Mouse (Mus musculus) mature B cell (primary cell): ENCODE measurements around the gene Ddx43.

Experiments
- in situ Hi-C: fragments of 300-500 bp; cut with MboI; formaldehyde crosslinking; loops from 2 replicates; pipeline ENCODE4 v1.14.3; 2019

The Ddx43 gene

DNA sequence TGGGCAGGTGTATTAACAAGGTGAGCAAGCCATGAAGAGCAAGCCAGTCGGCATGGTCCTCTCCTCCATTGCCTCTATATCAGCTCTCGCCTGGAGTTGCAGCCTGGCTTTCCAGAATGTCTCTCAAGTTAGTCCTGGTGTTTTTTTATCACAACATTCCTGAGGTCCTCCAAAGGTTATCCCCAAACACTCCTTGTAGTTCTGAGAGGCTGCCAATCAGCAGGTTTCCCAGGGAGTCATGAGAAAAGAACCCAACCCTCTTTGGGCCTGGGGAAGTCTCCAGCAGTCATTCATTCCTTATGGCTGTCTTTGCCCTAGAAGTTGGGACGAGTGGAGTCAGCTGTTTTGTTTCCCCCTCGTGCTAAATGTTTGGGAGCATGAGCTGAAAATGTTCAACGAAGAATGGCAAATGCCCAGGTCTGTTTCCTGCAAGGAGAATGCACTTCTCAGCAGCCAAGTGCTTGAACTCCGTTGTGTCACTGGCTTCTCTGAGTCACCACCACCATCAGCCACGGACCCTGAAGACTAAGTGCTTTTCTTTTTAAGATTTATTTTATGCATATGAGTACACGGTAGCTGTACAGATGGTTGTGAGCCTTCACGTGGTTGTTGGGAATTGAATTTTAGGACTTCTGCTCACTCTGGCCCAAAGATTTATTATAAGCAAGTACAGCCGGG is 22.6 kb upstream of the Ddx43 start:
- in situ Hi-C loops: no loop called here

DNA sequence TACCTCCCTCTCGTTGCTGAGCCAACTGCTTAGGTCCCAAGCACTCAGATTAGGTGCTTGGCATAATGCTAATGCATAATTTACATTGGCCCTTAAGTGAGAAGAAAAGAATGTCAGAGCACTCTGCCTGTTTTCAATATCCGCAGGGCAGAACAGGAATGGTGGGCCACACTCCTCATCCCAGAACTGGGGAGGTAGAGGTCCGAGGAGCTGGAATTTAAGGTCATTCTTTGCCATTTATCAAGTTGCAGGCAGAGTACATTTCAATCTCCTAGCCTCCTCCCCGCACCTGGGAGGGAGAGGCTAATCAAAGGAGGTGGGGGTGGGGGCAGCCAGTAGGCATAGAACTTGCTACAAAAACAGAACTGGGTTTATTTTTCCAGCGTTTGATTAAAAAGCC is 21.2 kb upstream of the Ddx43 start:
- in situ Hi-C loops: no loop called here

DNA sequence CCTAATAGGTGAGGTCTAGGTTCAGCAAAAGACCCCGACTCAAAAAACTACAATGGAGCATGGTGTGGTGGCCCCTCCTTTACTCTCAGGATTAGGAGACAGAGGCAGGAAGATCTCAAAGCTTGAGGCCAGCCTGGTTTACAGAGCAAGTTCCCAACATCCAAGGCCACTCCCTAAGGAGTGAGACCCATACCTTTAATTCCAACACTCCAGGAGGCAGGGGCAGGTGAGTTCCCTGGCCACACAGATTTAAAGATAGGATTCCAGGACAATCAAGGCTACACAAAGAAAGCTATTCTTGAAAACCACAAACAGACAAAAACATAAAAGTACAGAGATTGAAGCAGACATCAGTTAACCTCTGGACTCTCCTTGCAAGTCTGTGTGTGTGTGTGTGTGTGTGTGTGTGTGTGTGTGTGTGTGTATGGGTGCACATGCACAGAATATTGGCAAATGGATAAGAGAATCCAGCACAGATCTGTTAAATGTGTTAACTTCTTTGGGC is 20.6 kb upstream of the Ddx43 start:
- in situ Hi-C loops: no loop called here

DNA sequence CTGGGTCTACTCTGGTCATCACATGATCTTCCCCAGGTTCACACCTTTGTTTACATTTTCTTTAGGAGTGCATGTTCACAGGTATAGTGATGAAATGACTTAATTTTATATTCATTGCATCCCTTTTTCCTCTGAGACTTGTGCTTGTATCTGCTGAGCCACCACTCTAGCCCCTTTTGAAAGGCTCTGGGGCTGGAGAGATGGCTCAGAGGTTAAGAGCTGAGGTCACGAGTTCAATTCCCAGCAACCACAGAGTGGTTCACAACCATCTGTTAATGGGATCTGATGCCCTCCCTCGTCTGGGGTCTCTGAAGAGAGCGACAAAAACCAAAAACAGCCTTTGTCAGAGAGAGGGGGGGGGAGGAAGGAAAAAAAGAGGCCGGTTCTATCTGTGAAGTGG is 20.1 kb upstream of the Ddx43 start:
- in situ Hi-C loops: no loop called here

DNA sequence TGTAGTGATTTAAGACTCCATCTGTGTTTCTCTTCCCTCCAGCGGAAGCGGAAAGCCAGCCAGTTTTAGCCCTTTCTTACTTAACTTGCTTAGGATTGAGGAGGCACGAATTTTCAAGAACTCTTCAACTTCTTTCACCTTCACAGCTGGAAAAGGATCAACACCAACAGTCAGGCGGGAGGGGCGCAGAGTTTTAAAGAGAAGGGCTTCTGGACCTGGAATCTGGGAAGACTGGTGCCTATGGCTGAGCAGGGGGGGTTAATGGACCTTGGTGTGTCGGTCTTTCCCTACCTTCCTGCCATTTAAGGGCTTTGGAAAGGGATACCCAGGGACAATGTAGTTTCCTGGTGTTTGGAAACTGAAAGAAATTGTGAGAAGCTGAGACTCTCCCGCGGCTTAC is 18.0 kb upstream of the Ddx43 start:
- in situ Hi-C loops: no loop called here

DNA sequence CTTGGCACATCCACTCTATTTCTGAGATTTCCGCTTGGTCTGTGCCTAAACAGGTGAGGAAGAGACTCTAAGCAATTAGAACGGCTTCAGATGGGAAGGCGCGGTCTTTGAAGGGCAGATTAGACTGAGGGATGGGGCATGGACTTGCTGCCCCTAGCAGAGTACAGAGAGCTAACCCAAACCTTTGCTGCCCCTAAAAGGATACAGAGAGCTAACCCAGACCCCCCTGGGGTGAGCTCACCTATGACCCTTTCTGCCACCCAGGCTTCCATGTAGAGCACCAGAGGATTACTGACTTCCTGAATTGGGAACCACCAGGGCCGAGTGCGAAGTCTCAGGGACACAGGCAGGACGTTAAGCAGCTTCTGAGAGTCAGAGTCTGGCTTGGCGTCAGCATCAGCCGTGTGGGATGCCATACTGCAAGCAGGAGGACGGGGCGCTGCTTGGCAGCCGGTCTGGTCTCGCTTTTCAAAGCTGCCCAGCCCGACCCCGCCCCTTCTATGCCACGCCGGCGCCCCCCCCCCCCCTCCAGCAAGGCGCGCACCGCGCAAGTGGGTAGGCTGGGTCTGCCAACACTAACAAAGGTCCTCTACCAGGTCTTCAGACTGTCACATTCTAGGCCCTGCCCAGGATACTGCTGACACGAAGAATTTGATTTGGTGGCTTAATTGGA is 17.3 kb upstream of the Ddx43 start, which contains the start of gene Ooep:
Gene Ooep, minus strand, starts transcription at position 613 of the 673 bp plus-strand sequence.
- in situ Hi-C loops: no loop called here

DNA sequence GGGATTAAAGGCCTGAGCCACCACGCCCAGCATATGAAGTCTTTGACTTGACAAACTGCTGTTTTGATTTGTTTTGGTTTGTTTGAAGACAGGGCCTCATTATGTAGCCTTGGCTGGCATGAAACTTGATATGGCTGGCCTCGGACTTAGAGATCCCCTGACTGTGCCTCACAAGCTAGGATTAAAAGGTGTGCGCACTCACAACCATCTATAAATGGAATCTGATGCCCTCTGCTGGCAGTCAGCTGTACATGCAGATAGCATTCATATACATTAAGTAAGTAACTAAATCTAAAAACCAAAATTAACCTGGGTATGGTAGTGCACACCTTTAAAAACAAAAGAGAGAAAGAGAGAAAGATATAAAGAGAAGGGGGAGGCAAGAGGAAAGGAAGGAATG is 9.7 kb upstream of the Ddx43 start:
- in situ Hi-C loops: no loop called here

DNA sequence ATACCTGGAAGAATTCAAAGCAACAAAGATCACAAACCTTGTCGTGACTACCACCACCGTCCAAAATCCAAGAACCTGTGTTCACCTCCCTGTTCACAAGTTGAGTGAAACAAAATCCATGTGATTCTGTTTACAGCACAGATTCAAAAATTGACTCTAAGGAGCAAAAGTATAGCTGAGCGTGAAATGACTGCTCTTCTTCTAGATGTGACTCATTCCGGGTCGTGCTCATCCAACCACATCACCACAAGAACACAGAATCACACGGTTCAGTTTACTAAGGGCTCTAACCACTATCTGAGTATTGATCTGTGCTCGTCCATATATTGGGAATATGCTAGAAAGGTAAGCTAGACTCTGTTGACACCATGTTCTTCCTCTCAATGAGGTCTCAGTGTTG is 8.6 kb upstream of the Ddx43 start:
- in situ Hi-C loops: no loop called here

DNA sequence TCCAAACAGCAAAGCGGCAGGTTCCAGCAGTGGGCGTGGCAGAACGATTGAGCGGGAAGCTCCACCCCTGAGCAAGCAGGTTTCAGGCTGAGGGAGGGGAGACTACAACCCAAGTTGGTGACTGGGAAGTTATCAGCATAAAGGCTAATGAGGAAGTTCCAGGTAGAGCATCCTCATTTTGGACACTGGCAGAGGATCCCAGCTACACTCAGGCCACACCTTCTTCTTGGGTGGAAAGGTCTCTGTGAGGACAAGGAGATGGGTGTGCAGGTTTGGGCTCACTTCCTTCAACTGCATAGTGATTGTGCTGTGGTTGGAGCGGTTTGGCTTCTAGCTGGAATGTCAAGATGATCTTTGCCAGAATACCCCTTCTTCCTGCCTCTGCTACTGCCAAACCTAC is 5.6 kb upstream of the Ddx43 start:
- in situ Hi-C loops: no loop called here

DNA sequence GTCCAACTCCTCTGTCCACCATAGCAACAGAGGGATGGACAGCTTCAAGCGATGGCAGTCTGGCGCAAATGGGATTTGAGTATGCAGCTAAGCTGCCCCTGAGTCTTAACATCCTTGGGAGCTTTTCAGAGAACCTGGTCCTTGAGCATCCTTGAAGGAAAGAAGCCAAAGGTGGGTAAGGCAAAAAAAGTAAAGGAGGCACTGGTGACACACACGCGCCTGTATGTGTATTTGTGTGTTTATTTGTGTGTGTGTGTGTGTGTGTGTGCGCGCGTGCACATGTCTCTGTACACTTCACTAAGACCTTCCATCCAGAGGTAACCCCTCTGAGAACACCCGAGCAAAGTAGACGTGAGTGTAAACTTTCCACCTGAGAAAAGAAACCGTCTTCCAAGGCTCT is 1.8 kb upstream of the Ddx43 start:
- in situ Hi-C loops: no loop called here

DNA sequence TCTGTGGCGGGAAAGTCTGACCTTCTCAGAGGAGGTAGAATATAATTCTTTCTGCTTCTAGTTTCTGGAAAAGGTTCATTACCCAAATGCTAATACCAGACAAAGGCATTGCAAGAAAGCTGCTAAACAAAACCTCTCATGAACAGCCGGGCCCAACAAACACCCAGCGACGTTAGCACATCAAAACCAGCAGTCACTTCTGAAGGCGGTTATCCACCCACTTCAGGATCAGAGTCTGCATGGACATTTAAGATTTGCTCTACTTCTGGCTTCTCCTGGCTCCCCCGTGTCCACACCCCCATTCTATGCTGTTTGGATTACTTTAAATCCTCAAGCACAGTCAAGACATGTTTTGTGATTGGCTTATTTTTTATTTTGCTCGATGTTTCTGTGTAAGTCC is 975 bp upstream of the Ddx43 start:
- in situ Hi-C loops: no loop called here

DNA sequence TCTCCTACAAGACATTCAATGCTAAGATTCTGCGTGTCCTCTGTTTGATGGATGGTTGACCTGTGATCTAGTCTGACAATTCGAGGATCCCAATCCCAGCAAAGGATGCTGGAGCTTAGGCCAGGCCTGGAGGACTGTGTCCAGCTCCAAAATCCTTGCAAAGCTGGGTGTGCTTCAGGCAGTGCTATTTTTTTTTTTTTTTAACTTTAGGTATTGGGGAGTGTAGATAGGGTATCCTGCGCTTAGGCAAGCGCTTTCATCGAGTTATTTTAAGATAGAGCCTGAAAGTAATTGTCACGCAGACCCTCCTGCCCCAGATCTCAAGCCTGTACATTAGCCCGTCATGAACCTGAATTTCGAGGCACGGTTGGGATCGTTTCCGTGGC is 340 bp upstream of the Ddx43 start:
- in situ Hi-C loops: no loop called here

DNA sequence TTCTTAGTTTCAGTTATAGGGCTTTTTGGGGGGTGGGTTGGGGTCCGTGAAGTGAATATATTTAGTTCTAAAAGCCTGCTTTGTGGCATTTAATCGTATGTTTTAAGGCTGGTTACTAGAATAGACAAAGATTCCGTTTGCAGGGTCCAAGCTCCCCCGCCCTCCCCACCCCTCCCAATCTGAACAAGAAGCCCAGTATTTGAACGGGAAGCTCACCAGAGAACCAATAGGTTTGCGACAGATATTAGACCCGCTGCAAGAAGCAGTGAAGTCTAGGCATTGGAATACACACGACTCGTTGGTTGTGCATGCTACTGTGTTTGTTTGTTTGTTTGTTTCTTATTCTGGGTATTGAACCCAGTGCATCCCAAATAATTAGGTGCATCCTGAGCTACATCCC is 940 bp downstream of the Ddx43 start:
- in situ Hi-C loops: no loop called here

DNA sequence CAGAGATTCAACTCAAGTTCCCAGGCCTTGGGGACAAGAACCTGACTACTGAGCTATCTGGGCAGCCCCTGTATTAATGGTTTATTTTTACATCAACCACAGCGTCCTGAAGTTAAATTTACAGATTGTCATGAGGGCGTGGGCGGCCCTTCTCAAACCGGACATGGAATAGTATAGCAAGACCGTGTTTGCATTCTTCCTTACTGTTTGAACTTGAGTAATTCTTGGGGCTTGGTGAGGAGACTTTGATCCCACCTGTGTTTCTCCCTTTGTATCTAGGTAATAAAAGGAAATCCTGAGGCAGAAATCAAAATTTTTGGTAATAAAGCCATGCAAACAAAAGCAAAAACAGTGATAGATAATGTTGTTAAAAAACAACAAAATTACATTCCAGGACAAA is 5.0 kb downstream of the Ddx43 start:
- in situ Hi-C loops: no loop called here

DNA sequence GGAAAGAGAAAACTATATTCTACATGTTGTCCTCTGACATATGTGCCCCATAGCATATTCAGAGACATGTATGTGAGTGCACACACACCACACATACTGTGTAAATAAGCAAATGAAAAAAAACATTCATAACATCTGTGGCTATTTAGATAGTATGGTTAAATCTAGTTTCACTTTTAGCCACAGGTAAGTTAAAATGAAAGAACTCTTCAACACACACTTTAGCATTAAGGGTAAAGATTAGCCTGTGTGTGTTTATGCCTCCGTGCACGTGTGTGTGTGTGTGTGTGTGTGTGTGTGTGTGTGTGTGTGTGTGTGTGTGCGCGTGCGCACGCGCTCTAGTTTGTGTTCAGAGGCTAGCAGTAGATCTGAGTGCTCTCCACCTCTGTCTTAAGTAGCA is 6.0 kb downstream of the Ddx43 start:
- in situ Hi-C loops: no loop called here

DNA sequence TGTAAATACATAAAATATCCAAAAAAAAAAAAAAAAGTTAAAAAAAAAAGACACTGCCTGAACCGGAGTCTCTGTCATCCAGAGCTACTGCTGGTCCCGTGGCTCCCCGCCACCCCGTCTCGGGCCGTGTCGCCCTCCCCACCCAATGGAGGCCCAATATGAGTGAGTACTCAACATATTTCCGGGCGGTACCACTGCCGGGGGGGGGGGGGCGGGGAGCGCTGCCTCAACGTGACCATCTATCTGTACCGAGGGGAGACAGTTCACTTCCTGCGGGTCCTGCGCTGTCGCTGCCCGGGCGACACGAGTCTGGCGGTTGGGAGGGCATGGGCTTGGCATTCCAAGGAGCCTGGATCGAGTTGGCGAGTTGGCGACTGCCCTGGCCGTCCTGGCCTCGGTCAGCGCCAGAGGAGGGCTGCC is 31.8 kb downstream of the Ddx43 start:
- in situ Hi-C loops: no loop called here

DNA sequence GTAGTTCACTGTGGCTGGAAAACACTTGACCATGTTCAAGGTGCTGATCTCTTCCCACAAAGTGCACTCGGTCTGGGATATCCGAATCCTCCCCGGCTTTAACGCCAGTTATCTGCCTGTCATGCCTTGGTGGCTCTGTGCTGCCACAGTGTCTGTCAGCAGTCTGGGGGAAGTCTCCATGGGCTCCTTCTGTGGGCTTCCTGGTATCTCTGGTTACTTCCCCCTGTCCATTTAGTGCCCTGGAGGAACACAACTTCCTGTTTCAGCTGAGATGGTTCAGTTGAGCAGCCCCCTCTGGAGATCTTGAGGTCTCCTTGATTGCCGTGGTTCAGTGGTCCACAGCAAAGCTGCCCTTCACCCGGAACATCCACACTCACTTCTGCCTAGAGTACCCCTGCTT is 32.6 kb downstream of the Ddx43 start:
- in situ Hi-C loops: no loop called here

DNA sequence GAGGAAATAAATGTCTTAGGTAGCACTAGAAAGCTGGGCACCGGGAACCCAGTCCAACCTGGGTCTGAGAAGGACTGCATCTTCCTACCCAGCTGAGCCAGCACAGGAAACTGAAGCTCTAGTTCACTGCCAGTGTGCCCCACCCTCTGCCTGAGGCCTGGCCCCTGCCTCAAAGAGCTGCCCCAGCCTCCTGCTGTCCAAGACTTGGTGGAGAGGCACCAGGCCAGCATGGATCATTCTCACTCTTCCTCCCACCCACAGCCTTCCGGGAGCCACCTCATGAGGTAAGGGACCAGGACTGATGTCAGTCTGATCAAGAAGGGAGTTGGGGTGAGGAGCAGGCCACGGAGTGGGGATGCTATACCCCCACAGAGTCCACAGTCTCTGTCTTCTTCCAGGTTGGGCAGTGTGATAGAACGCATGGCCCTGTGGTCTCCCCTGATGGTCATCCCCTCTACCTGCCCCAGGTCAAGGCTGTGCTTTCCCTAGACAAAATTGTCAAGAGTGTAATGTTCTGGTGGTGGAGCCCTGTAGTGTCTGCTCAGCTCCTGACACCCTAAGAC is 33.4 kb downstream of the Ddx43 start:
- in situ Hi-C loops: no loop called here

DNA sequence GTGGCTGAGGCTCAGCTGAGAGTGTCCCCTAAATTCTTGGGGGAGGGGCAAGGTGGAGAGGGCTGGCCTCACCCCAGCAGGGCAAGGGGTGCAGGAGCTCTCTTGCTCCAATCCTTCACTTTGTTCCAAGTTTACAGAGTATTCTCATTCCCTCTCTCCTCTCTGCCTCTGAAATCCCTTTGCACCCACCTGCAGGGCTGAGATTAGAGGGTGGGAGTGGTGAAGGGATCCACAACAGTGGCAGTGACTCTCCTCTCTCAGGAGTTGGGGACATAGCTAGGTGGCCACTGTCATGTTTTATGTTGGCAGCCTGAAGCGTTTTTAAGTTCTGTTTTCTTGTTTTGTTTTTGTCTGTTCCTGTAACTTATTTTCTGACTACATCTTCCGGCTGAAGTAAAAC is 34.0 kb downstream of the Ddx43 start:
- in situ Hi-C loops: no loop called here

DNA sequence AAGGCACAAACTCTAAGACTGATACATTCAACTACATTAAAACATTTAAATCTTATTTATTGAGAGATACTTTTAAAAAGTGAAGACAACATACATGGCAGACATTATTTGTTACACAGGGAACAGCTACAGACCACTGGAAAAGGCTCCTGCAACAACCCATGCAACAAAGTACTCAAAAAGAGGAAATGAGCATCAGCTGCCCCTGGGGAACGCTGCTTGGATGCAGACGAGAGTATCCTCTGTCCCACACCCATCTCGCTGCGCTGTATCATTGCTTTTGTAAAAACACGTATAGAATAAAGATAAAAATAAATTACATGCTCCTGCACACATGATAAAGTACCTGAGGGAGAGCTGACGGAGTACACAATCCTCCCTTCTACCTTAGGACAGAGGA is 34.9 kb downstream of the Ddx43 start:
- in situ Hi-C loops: no loop called here

DNA sequence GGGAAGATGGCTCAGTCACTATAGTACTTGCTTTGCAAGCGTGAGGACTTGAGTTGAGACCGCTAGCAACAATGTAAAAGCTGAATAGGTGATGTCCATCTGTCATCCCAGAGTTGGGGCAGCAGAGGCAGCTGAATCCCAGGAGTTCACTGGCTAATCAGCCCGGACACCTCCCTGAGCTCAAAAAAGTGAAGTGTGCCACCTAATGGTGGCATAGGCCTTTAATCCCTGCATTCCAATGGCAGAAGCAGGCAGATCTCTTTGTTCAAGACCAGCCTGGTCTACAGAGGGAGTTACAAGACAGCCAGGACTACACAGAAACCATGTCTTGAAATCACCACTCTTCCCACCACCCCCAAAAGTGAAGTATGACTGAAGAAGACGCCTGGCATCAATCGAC is 36.9 kb downstream of the Ddx43 start:
- in situ Hi-C loops: no loop called here

DNA sequence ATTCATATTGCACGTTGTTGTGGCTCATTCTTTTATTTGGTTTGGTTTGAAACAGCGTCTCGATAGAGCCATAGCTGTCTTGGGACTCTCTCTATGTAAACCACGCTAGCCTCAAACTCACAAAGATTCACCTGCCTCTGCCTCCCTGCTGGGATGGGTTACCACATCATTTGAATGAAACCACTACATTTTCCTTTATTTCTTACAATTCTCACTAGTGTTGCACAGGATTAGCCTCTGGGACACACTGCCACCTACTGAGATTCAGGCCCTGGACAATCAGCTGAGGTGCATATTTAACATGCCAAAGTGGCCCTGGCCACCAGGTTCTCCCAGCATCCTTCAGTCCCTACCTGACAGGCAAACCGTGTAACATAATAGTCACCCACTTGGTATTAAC is 43.8 kb downstream of the Ddx43 start:
- in situ Hi-C loops: no loop called here

DNA sequence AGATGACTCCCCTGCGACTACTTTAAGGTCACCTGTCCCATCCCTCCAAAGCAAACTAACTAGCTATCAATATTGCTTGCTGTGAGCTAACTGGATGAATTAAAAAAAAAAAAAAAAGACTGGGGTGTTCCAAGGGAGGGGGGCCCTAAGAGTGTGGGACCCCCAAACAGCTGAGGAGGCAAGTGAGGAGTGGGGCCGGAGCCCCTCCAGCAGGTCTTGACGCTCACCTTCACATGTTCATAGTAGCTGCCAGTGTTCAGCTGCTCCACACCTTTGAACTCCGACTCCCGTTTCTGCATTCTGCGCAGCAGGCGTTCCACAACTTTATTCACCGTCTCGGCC is 46.6 kb downstream of the Ddx43 start:
- in situ Hi-C loops: no loop called here
